Mouse (Mus musculus) liver, postnatal 0 days (tissue): ENCODE measurements at regions not wholly inside any gene's neighbourhood (a gene's known extent, or its start where the extent isn't known, plus 50 kb on each side); places are given as distances from the start of the nearest gene placed in this dataset.

Experiments
- CTCF ChIP-seq: sonication (generic); IDR thresholded peaks from 2 replicates; pipeline ENCODE4 v1.5.1; 2016; ENCODE audit warnings: antibody characterized with exemption, low read depth
- EP300 ChIP-seq: IDR thresholded peaks from 2 replicates; pipeline ENCODE4 v1.6.1; 2016; ENCODE audit warnings: antibody characterized with exemption, low read depth, mild to moderate bottlenecking

DNA sequence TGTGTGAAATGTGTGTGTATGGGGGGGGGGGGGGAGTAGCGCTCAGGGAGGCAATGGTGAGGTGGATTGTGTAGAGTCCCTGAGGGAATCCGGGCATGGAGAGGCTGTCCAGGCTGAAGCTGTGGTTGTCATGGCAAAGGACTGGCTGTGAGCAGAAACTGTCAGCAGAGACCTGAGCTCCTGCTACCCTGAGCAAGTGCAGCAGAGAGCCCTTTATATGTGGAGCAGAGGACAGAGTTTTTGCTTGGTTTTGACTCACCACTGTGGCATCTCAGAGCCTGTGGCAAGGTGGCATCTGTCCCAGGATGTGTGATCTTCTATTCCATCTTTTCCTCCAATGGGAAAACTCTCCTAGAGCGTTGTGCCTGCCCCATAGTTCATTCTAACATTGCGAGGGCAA, 65.8 kb upstream of the Slc44a3 start:
- no peak for TF ChIP-seq CTCF
- no peak for TF ChIP-seq EP300
